Mouse (Mus musculus) brain, embryonic 14.5 days (tissue): ENCODE data around the gene Eif2s1. TPM values are rescaled to one million over a fixed set of nuclear protein-coding genes. Genes with fewer than 3 reads are reported as not detected.
"Not testable (repeated sequence)": the region's sequence is repeated elsewhere in the genome, so short reads cannot be mapped to it uniquely, and the experiment has no call there.

Source experiments
- DNase-seq: peaks from one replicate; pipeline ENCODE4 v3.0.0-alpha.2; 2011; ENCODE audit warnings: low read depth
- CTCF ChIP-seq: fragments of 200-500 bp; IDR thresholded peaks from 2 replicates; pipeline ENCODE4 v1.5.1; 2012; ENCODE audit warnings: inconsistent platforms, mild to moderate bottlenecking, moderate library complexity, borderline replicate concordance; ENCODE audit not compliant: insufficient read depth, insufficient read length; ENCODE audit errors: extremely low read depth
- POLR2A ChIP-seq: fragments of 200-500 bp; IDR thresholded peaks from 2 replicates; pipeline ENCODE4 v1.6.1; 2012; ENCODE audit warnings: mild to moderate bottlenecking, inconsistent platforms, borderline replicate concordance; ENCODE audit not compliant: poor library complexity, insufficient read depth, insufficient read length, severe bottlenecking; ENCODE audit errors: extremely low read depth
- polyA plus RNA-seq: library from polyadenylated mRNA; depleted of rRNA; stranded (reverse); fragments of >200 nt; gene quantifications from 2 replicates; pipeline ENCODE4 v1.2.3, GENCODE M21; 2012; rRNA removed

Gene Eif2s1
- polyA plus RNA-seq, 1 experiment = 48.4 TPM

- DNase-seq = peak; percentile 93
- TF ChIP-seq POLR2A (no peak), CTCF (peak; percentile 94)
These were observed 56.8 kb downstream of the Eif2s1 start for GRCm38 (mm10) chr12:78918227-78919078.

DNA sequence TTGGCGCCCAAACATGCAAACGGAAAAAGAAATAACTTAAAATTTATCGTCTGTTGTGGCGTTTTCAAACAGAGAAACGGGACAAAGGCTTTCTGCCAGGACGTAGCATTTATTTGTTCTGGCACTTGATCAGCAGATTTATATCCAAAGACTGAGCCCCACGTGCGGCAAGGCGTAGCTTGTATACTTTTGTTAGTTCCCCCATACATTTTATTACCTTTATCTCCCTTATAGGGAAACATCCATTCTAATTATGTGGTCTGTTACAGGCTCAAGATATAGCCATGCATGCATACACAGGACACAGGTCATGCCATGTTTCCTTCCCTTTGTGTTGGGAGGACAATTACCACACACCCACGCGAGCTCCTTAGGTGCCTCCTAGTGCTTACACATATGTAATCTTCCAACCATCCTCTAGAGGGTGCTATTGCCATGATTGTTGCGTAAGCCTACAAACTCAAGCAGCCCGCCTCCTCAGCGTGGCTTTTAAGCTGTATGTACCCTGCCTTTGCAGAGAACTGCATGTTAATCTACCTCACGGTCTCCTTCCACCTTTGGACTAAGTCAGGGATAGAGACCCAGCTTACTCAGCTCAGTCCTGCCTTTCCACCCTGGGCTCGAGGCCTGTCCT lies 57.6 kb downstream of the Eif2s1 start:
- TF ChIP-seq CTCF (peak; percentile 76; the same call in 1 of the 2 replicates), POLR2A (no peak)
- DNase-seq = peak; percentile 93

DNA sequence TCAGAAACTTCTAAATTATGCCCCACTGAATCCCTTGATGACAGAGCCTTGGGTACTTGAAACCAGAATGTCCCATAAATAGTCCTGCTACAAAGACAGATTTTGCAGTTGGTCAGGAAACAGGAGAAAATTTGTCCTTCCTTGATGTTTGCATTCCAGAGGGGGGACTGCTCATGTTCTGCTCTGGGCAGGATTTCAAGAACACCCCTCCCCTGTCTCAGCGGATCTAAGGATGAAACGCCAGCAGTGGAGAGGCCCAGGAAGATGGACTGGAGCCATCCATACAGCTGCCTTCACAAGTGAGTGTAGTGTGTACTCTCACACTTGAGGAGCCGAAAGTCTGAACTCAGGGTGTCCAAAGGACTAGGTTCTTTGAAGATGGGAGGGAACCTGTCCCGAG lies 59.8 kb downstream of the Eif2s1 start:
- TF ChIP-seq CTCF (no peak), POLR2A (no peak)
- no peak for DNase-seq

GRCm38 (mm10) chr12:78922058-78922457 lies 60.4 kb downstream of the Eif2s1 start:
- TF ChIP-seq POLR2A (no peak), CTCF (no peak)

DNA sequence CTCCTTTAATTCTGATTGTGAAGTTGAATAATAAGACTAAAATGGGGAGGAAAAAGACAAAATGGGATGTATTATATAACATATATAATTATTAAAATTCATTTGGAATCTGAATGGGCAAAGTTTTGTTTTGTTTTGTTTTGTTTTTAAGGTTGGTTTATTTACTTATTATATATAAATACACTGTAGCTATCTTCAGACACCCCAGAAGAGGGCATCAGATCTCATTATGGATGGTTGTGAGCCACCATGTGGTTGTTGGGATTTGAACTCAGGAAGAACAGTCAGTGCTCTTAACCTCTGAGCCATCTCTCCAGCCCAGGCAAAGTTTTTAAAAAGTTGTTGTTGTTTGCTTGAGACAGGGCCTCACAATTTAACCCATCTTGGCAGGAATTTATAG lies 61.4 kb downstream of the Eif2s1 start:
- not testable (repeated sequence) for DNase-seq

More at GRCm38 (mm10) chr12:78922058-78922457, 60.4 kb downstream of the Eif2s1 start:
- DNase-seq = no peak

GRCm38 (mm10) chr12:78923539-78924189 lies 62.0 kb downstream of the Eif2s1 start:
- no peak for TF ChIP-seq POLR2A
- no peak for TF ChIP-seq CTCF
- DNase-seq = no peak

DNA sequence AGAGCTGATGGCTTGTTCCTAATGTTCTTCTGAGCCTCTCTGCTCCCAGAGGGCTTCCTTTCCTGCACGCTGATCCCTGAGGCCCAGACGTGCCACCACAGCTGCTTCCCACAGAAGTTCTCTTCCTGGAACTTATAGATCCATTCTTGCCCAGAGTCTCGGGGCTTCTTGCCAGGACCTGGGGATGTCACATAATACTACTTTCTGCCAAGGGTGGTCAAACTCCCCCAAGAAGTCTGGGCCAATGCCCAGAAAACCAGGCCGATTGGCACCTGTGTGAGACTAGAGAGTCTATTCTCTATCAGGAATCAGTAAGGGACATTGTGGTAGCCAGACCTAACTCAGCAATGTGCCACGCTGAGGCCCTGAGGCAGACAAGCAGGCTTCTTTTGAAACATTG lies 65.7 kb downstream of the Eif2s1 start:
- peak; percentile 39 for DNase-seq
- TF ChIP-seq CTCF (no peak), POLR2A (no peak)

DNA sequence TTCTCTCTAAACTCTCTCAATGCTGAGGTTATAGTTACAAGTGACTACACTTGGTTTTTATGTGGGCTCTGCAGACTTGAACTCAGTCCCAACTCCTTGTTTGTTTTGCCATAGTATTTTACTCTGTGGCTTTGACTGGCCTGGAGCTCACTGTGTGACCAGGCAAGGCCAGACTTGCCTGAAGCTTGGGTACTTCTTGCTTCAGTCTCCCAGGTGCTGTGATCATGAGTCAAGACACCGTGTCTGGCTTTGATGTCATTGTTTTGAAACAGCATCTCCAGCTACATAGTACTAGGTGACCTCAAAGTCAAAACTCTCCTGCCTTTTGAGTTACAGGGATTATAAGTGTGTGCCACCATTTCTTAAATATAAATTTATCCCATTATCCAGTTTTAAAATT lies 68.3 kb downstream of the Eif2s1 start:
- TF ChIP-seq POLR2A = no peak
- no peak for TF ChIP-seq CTCF
- DNase-seq = no peak

DNA sequence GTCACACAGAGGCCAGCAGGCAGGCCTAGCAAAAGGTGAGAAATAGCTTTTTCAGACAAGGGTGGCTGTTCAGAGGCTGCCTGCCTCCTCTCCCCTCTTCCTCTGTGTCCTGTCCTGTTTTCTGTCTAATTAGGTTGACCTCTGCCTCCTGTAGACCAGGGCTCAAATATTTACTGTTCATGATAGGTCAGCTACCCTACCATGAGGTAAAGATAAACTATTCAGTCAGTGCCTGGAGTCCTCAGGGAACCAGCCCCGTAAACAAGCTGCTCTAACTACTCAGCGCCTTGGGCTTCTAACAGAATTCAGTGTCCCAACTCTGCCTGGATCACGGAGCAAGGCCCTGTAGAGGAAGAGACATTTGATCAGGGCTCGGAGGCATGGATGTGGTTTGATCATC lies 74.9 kb downstream of the Eif2s1 start:
- DNase-seq = no peak
- TF ChIP-seq POLR2A = no peak
- no peak for TF ChIP-seq CTCF

Other genes with a start within 250 kb of the Eif2s1 start
- 0.45 and 1.3 TPM in 2 replicates for gene Fam71d, start 170.3 kb upstream of the Eif2s1 start, polyA plus RNA-seq
- 6.1 and 9.3 TPM in 2 replicates for gene Mpp5, start 112.9 kb upstream of the Eif2s1 start, polyA plus RNA-seq
- 75.5 and 78.7 TPM in 2 replicates for gene Atp6v1d, start 181 bp upstream of the Eif2s1 start, polyA plus RNA-seq
- gene Plek2, start 45.1 kb downstream of the Eif2s1 start, polyA plus RNA-seq = 0.53 and 0.62 TPM in 2 replicates
- gene Tmem229b, start 145.8 kb downstream of the Eif2s1 start, polyA plus RNA-seq = 72.6 and 93.2 TPM in 2 replicates
- 6.1 and 6.8 TPM in 2 replicates for gene Plekhh1, start 167.3 kb downstream of the Eif2s1 start, polyA plus RNA-seq
- gene Pigh, start 227.8 kb downstream of the Eif2s1 start, polyA plus RNA-seq = 12.8 and 15.7 TPM in 2 replicates